Mouse (Mus musculus) splenic B cell, adult 2 months (primary cell): Measurements from ENCODE around the gene Tub.

Experiments used
- DNase-seq: peaks from one replicate; pipeline ENCODE4 v3.0.0-alpha.2; 2011; ENCODE audit warnings: low read depth, low spot score
- H3K27me3 ChIP-seq: 2 replicates; pipeline ENCODE4 v1.6.1; 2012; ENCODE audit warnings: mild to moderate bottlenecking, low read length, moderate library complexity, mixed read lengths; ENCODE audit not compliant: control insufficient read depth, poor library complexity, insufficient read depth, severe bottlenecking
- H3K36me3 ChIP-seq: 2 replicates; pipeline ENCODE4 v1.6.1; 2012; ENCODE audit warnings: mild to moderate bottlenecking, low read length, moderate library complexity, mixed read lengths; ENCODE audit not compliant: control insufficient read depth, poor library complexity, insufficient read depth, severe bottlenecking

Gene Tub

DNA sequence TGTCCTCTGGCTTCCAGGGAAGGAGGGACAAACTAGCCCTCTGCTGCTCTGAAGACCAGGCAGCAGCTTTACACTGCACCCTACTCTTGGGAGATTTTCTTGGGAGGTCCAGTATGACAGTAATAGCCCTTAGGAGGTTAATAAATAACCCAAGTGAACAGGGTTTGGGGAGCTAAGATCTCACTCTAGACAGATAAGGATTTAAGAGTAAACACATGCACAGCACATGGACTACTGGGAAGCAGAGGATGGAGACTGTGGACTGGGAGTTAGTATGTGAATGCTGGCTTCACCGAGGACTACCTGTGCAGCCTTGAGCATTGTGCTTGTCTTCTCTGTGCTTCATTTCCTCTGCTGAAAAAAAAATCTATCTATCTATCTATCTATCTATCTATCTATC lies 59.1 kb downstream of the Tub start:
- H3K36me3 ChIP-seq: no peaks in the 10 kb centered on the region
- DNase-seq: no peak
- no peaks in the 10 kb centered on the region; the same call in 1 of the 2 replicates for H3K27me3 ChIP-seq

- Histone ChIP-seq H3K27me3 (no peaks in the 10 kb centered on the region; the same call in 1 of the 2 replicates), H3K36me3 (no peaks in the 10 kb centered on the region)
- no peak for DNase-seq
Observed at GRCm38 (mm10) chr7:109010720-109011595, 60.8 kb downstream of the Tub start.

- Histone ChIP-seq H3K27me3 (no peaks in the 10 kb centered on the region; the same call in 1 of the 2 replicates), H3K36me3 (no peaks in the 10 kb centered on the region)
- no peak for DNase-seq
Observed at GRCm38 (mm10) chr7:109011596-109012180, 61.5 kb downstream of the Tub start.

GRCm38 (mm10) chr7:109012575-109012974 lies 62.4 kb downstream of the Tub start:
- no peaks in the 10 kb centered on the region for H3K36me3 ChIP-seq
- no peak for DNase-seq
- no peaks in the 10 kb centered on the region; the same call in 1 of the 2 replicates for H3K27me3 ChIP-seq

DNA sequence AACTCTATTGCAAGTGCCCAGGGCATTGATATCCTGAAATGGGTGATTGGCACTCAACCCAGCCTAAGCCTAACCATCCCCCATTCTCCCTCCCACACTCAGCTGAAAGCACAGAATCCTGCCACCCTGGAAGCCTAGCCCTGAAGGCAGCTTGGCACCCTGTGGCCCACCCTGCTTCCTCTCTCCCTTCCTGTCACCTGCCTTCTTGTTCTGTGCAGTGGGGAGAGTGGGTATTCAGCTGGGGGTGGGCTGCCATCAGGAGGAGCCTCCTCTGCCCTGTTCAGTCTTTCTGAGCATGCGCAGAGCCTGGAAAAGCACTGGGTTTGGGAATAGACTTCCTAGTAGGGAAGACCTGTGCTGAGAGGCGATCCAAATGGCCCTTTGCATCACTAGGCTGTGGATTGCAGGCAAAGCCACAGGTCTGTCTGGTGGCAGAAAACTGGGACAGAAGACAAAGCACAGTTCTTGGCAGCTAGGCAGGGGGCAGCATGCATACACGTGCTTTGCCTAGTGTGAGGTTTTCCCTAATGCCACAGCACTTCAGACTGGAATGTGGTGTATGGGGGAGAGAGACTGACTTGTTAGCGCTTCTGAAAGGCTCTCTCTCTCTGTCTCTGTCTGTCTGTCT lies 63.0 kb downstream of the Tub start:
- DNase-seq: no peak
- no peaks in the 10 kb centered on the region; the same call in 1 of the 2 replicates for H3K27me3 ChIP-seq
- no peaks in the 10 kb centered on the region for H3K36me3 ChIP-seq

DNA sequence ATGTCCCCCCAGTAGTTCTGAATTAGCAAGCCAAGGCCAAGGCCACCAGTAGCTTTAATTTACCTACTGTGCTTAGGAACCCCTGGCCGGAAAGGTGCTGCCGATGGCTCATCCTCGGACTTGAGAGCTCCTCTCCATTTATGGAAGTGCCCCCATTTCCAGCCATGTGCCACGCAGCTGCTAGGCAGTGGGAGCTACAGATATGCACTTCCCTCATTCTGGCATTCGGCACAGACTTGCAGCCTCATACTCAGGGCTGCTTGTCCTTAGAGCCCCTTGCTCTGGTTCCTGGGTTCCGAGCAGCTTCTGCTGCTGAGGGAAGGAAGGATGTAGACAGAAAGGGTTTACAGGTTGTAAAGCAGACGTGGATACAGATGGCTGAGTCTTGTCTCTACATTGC lies 64.7 kb downstream of the Tub start:
- Histone ChIP-seq H3K27me3 (no peaks in the 10 kb centered on the region; the same call in 1 of the 2 replicates), H3K36me3 (no peaks in the 10 kb centered on the region)
- DNase-seq: no peak

GRCm38 (mm10) chr7:109016378-109016923 lies 66.3 kb downstream of the Tub start:
- DNase-seq: no peak
- Histone ChIP-seq H3K36me3 (no peaks in the 10 kb centered on the region), H3K27me3 (no peaks in the 10 kb centered on the region; the same call in 1 of the 2 replicates)

DNA sequence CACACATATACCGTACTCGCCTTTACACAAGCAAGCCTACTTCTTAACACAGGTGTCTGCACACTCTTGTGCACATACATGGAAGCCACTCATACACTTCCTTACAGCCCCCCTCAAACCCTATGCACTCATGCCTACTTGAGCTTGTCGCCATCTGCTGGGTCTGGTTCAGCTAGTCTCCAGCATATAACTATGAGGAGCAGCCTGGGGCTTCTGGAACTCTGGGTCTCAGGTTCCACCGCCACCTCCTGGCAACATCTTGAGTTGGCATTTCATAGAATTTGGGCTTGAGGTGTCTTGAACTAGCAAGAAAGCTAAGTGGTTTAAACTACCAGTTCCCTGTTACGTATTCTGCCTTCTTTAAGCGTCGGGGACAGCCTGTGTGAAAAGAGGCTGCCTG lies 69.1 kb downstream of the Tub start:
- H3K36me3 ChIP-seq: no peaks in the 10 kb centered on the region
- no peaks in the 10 kb centered on the region for H3K27me3 ChIP-seq
- no peak for DNase-seq

GRCm38 (mm10) chr7:109021428-109021827 lies 71.3 kb downstream of the Tub start:
- H3K36me3 ChIP-seq: no peaks in the 10 kb centered on the region
- DNase-seq: peak; percentile 54
- H3K27me3 ChIP-seq: no peaks in the 10 kb centered on the region

- no peaks in the 10 kb centered on the region for H3K27me3 ChIP-seq
- no peak for DNase-seq
- H3K36me3 ChIP-seq: no peaks in the 10 kb centered on the region
Observed at GRCm38 (mm10) chr7:109025743-109026142, 75.6 kb downstream of the Tub start.

GRCm38 (mm10) chr7:109026976-109027375 lies 76.8 kb downstream of the Tub start:
- DNase-seq: no peak
- Histone ChIP-seq H3K27me3 (no peaks in the 10 kb centered on the region), H3K36me3 (no peaks in the 10 kb centered on the region)

DNA sequence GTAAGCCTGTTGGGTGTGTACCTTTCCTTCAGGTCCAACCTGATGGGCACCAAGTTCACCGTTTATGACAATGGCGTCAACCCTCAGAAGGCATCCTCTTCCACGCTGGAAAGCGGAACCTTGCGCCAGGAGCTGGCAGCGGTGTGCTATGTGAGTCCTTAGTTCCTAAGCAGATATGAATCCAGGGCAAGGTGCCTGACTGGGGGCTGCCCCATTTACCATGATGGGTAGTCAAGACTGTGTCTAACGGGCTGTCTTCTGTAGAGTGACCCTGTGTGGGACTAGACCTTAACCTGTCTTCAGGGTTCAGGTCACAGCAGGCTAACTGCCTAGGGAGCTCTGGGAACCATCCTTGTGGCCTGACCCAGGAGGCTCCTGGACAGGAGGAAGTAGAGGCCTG lies 77.6 kb downstream of the Tub start:
- Histone ChIP-seq H3K36me3 (no peaks in the 10 kb centered on the region), H3K27me3 (no peaks in the 10 kb centered on the region)
- DNase-seq: no peak

- no peaks in the 10 kb centered on the region for H3K27me3 ChIP-seq
- no peaks in the 10 kb centered on the region for H3K36me3 ChIP-seq
- peak; percentile 52 for DNase-seq
Observed at GRCm38 (mm10) chr7:109028204-109028603, 78.1 kb downstream of the Tub start.

- no peak for DNase-seq
- Histone ChIP-seq H3K27me3 (no peaks in the 10 kb centered on the region), H3K36me3 (no peaks in the 10 kb centered on the region)
Observed at GRCm38 (mm10) chr7:109029961-109030465, 79.9 kb downstream of the Tub start.

- H3K27me3 ChIP-seq: no peaks in the 10 kb centered on the region
- no peak for DNase-seq
- no peaks in the 10 kb centered on the region for H3K36me3 ChIP-seq
Observed at GRCm38 (mm10) chr7:109031331-109031730, 81.2 kb downstream of the Tub start.
